Mouse (Mus musculus) heart, adult 2 months (tissue): ENCODE results near the gene Pcdh15.

ENCODE experiments used
- CTCF ChIP-seq: fragments of 200-600 bp; IDR thresholded peaks from 2 replicates; pipeline ENCODE4 v1.8.1; 2022; ENCODE audit warnings: antibody characterized with exemption, mild to moderate bottlenecking, moderate library complexity
- POLR2A ChIP-seq: fragments of 200-500 bp; IDR thresholded peaks from 2 replicates; pipeline ENCODE4 v1.6.1; 2011; ENCODE audit warnings: mild to moderate bottlenecking, low read depth, low read length, control low read depth; ENCODE audit not compliant: insufficient read depth

DNA sequence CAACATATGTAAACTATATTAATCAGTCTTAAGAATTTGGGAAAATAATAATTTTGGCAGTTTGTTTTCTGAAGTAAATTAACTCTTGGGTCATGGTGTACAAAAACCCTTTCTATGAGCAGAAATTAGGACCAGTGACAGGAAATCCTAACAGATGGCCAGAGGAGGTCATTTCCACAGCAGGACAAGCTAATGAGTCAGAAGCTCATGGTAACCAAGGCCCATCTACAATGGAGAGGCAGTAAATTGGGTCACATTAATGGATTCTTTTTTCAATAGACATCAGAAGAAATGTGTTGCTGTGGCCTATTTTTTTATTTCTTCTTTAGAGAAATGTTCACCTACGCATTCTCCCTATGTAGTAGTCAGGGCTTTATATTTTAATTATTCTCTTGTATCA is 923.9 kb downstream of the Pcdh15 start:
- TF ChIP-seq CTCF, result no peak
- no peak for TF ChIP-seq POLR2A
